Mouse (Mus musculus) right cerebral cortex, postnatal 14 days (tissue): Measurements from ENCODE around the gene Susd2.

Experiments
- DNase-seq: peaks from one replicate; pipeline ENCODE4 v3.0.0; 2022

The Susd2 gene

GRCm38 (mm10) chr10:75651381-75652068 is 7.7 kb upstream of the Susd2 start:
- DNase-seq: no peak

DNA sequence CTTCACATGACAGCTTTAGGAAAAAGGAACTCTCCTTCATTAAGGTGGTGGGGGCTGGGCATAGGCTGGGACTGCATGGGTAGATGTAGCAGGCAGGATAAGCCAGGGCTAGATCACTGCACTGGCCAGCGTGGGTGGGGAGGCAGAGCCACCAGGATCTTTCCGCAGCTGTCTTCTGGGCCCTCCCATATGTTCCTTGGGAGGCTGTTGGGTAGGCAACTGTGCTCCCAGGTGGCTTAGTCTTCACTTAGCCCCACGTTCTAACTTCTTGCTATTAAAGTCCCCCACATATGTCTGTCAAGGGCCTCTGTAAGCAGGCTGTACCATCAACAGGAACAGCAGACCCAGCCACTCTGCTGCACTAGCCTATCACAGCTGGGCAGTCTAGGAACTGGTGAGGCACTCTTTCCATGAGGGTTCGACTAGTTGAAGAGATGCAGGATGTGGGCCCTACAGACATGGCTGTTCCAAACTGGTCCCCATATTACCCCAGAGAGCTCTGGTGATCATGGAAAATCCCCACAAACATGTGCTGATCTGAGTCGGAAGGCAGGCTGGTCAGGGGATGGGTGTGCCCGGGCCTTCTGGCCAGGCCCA is 6.6 kb upstream of the Susd2 start:
- no peak for DNase-seq

- no peak for DNase-seq
Observed at GRCm38 (mm10) chr10:75649406-75649995, 5.7 kb upstream of the Susd2 start.

- no peak for DNase-seq
Observed at GRCm38 (mm10) chr10:75649001-75649400, 5.2 kb upstream of the Susd2 start.

DNA sequence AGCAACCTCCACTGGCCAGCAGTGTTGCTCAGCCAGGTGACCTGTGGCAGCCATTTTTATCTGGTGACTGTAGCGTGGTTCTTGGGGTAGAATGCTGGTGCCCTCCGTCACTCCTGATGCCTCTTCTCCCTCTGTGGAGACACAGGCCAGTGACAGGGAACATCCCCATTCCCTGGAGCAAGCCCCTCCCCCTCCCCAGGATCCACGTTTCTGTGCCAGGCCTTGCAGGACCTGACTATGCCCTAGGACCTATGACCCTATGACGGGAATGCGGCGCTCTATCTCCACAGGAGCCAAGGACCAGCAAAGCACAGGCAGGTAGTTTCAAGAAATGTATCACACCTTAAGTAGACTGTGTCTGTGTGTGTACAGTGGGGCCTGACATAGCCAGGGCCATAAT is 4.3 kb upstream of the Susd2 start:
- no peak for DNase-seq

- peak; percentile 53 for DNase-seq
Observed at GRCm38 (mm10) chr10:75647362-75647761, 3.6 kb upstream of the Susd2 start.

GRCm38 (mm10) chr10:75646406-75646805 is 2.6 kb upstream of the Susd2 start:
- peak; percentile 16 for DNase-seq

DNA sequence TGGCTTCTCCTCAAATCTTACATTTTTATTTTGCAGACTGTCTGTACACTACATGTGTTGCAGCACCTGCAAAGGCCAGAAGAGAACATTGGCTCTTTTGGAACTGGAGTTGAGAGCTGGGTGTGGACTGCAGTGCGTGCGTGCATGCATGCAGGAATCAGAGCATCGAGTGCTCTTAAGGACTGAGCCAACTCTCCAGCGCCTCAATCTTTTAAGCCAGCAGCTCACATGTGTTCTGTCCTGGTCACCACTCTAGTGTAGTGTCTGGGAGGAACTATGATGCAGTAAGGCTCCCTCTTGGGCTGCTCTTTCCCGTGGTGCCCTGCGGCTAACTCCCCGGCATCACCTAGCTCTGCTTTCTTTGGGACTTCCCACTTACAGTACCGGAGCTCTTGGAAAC is 1.8 kb upstream of the Susd2 start:
- DNase-seq: peak; percentile 5

- no peak for DNase-seq
Observed at GRCm38 (mm10) chr10:75642891-75643290, 917 bp downstream of the Susd2 start.

- peak; percentile 7 for DNase-seq
Observed at GRCm38 (mm10) chr10:75642436-75642835, 1.4 kb downstream of the Susd2 start.

GRCm38 (mm10) chr10:75641721-75642222 is 2.0 kb downstream of the Susd2 start:
- DNase-seq: peak; percentile 3

DNA sequence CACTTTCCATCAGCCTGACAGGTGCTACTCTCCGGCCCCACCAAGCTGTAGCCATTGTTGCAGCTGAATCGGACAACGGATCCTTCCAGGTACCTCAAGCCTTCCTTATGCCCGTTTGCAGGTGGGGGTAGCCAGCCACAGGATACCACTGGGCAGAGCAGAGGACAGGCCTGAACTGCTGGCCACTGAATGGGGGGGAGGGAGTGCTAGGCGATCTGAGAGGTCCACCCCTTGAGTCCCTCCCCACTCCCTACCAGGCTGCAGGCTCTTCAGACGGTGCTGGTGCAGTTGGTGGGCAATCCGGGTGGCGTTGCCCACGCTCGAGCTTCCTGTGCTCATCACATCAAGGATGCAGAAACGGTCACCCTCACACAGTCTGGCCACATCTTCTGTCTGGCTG is 6.1 kb downstream of the Susd2 start:
- DNase-seq: peak; percentile 3

GRCm38 (mm10) chr10:75636084-75636786 is 7.6 kb downstream of the Susd2 start:
- no peak for DNase-seq

DNA sequence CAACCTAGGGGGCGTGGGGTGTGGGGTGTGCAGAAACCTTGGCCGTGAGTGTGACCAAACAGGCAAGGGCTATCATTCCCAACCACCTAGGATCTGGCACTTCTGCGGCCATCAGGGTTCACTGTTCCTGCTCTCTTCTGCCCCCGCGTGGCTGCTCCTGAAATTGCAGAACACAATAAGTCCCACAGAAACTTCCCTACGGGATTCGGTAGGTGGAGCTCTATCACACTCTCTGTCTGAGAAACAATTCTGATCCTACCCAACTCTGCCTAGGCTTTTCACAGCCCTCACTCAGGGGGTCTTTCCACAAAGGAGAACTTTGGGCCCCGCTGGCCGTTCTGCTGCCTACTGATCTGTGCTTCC is 8.1 kb downstream of the Susd2 start:
- peak; percentile 82 for DNase-seq

DNA sequence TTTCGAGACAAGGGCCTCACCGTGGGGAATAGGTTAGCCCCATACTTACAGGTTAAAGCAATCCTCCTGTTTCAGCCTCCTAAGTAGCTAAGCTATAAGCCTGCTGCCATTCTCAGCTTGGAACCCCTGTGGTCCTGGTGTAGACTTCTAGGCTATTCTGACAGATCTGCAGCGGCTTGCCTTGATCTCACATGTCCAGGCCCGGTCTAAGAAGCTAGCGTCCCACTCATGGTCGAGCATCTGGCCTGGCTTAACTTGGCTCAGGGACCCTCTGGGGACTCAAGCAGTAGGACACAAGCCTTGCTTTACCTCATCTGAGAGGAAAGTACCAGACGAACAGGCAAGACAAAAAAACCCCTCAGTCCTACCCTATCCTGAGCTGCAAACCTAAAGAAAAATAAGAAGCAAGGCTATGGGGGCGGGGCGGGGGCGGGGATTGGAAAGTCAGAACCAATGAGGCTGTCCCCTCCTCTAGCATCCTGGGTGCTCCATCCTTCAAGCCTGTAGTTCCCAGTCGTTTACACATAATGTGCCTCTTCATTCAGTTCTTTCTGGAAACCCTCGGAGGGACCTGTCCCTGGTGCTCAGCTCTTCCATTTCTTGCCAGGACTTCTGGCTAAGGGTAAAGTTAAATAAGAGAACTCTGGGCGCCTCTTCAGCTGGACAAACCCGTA is 8.7 kb downstream of the Susd2 start:
- DNase-seq: no peak

DNA sequence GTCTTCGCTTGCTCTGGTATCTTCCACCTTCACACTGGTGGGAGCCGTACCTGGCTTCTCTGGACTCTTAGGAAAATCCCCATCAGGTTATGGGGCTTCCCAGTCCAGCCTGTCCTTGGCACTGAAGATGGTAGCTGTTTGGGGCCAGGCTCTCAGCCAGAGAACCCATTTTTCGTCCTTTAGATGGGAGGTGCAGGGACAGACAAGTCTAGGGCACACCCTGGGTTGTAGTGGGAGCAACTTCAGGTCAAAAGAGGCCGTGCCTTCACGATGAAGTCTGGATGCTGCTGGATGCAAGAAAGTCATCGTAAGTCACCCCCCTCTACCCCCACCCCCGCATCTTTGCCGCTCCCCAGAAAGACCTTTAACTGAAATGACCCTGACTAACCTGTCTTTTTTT is 9.2 kb downstream of the Susd2 start:
- no peak for DNase-seq

GRCm38 (mm10) chr10:75633576-75634139 is 10.2 kb downstream of the Susd2 start:
- no peak for DNase-seq

DNA sequence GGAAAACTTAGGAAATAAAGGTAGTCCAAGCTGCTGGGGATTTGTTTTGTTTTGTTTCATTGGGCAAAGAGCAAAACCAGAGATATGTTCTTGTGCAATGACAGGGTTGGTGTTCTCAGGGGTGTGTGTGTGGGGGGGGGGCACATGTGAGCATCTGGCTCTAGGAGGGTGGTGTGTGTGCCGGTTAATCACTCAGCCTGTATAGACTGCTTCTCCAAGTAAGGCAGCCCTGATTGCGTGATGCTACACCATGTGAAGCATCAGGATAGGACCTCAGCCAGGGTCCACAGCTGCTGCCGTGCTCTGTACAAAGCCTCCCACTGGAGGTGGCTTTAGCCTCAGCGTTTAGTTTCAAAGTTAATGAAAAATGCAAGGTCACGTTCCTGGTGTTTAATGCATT is 10.8 kb downstream of the Susd2 start:
- DNase-seq: no peak

DNA sequence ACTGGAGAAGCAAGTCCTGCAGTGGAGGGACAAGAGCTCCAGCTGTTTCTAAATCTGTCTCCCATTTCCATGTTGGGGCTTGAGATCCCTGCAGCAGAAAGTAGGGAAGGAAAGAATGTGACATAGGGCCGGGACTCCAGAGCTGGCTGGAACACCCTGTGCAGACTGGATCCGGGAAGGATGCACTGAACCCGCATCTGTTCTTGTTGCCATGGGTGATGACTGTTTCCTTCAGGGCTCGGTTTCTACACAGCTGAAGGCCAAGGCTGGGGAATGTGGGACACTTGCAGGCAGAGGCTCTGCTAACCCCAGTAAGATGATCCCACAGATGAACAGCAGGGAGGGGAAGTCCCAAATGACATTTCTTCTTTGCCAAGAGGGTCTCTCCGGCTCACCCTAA is 11.2 kb downstream of the Susd2 start:
- DNase-seq: no peak

- no peak for DNase-seq
Observed at GRCm38 (mm10) chr10:75627490-75627889, 16.3 kb downstream of the Susd2 start.

- no peak for DNase-seq
Observed at GRCm38 (mm10) chr10:75626991-75627390, 16.8 kb downstream of the Susd2 start.

- no peak for DNase-seq
Observed at GRCm38 (mm10) chr10:75625920-75626319, 17.9 kb downstream of the Susd2 start.

DNA sequence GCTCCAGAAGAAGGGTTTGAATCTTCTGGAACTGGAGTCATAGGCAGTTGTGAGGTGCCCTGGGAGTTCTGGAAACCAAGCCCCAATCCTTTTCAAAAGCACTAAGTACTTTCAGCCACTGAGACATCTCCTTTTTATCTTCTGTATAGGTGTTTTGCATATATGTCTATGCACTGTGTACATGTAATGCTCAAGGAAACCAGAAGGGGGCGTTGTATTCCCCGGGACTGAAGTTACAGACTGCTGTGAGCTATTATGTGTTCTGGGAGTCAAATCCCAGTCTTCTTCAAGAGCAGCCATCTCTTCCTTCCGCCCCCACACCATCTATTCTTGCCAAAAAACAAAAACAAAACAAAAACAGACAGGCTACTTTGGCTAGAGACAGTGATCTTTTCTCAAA is 23.0 kb downstream of the Susd2 start:
- DNase-seq: no peak
